ENCODE assay signal across 14 mouse cellular contexts in the genomic region with DNA sequence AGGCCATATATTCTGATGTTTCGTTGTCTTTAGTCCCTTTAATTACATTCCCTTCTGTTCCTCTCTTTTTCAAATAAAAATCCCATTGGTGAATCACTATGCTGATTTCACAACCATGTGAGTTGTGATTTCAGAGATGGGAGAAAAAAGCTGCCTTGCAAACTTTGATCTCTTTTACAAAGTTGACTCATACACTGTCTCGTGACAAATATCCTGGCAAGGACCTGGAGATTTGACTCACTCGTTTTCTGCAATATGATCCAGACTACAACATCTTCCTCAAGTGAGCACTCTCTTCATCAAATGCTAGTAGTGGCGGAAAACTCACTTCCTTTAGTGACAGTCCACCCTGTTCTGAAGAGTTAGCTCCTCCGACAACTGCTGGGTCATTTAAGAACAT. TPM values are rescaled to one million over a fixed set of nuclear protein-coding genes. Genes with fewer than 3 reads are reported as not detected.
A peak's percentile ranks its signal among the peaks of the same experiment; 100 is the strongest.
DNase-seq lines count a peak whose midpoint lies in the region; ATAC-seq and TF ChIP-seq lines count a peak whose summit lies in the region.
"Had no signal": no experiment of that assay in that cellular context is flagged by ENCODE, and none has a peak within 500 bp of the region (broad histone marks: within the 10 kb centered on the region; RNA-seq: fewer than 3 reads in every experiment).

No protein-coding gene starts in this region.

- no peak overlapping the region for H3K27ac ChIP-seq in intestine, embryonic 15.5 days
- no peak overlapping the region for H3K27ac ChIP-seq in layer of hippocampus, adult 2 months
- H3K27ac ChIP-seq in hindbrain, postnatal 0 days: no peak overlapping the region
- H3K27ac ChIP-seq: hindbrain, embryonic 15.5 days; limb, embryonic 15.5 days had no signal

- no peaks in the 10 kb centered on the region for H3K36me3 ChIP-seq in intestine, embryonic 15.5 days
- no peaks in the 10 kb centered on the region for H3K36me3 ChIP-seq in hindbrain, postnatal 0 days (ENCODE audit: insufficient read depth, low read length)
- H3K36me3 ChIP-seq: hindbrain, embryonic 15.5 days; limb, embryonic 15.5 days had no signal

- no peak for TF ChIP-seq CTCF in layer of hippocampus, adult 2 months (conservative IDR thresholded peaks at IDR 0.05)
- no peak for TF ChIP-seq CTCF in hindbrain, postnatal 0 days (IDR thresholded peaks at IDR 0.05; ENCODE audit: low read depth)

- no peak overlapping the region for H3K9ac ChIP-seq in intestine, embryonic 15.5 days
- no peak overlapping the region for H3K9ac ChIP-seq in hindbrain, postnatal 0 days (replicated peaks; ENCODE audit: low read length)
- H3K9ac ChIP-seq: hindbrain, embryonic 15.5 days; limb, embryonic 15.5 days had no signal

- no peak overlapping the region for H3K4me3 ChIP-seq in intestine, embryonic 15.5 days (replicated peaks)
- no peak overlapping the region for H3K4me3 ChIP-seq in layer of hippocampus, adult 2 months
- H3K4me3 ChIP-seq in hindbrain, postnatal 0 days (ENCODE audit: low read length): no peak overlapping the region
- H3K4me3 ChIP-seq: erythroblast, embryonic 14.5 days; hindbrain, embryonic 15.5 days; limb, embryonic 15.5 days had no signal

- WGBS in intestine, embryonic 15.5 days: 62% methylated on average over 5 of the region's 5 CpGs
- WGBS in hindbrain, postnatal 0 days: 74% methylated on average over 5 of the region's 5 CpGs

- 0 out of 2 replicates have a peak, but pooled peaks cover 4% of the 10 kb centered on the region for H3K4me1 ChIP-seq in intestine, embryonic 15.5 days (replicated peaks)
- no peaks in the 10 kb centered on the region for H3K4me1 ChIP-seq in hindbrain, postnatal 0 days (ENCODE audit: insufficient read depth, low read length)
- H3K4me1 ChIP-seq: hindbrain, embryonic 15.5 days; limb, embryonic 15.5 days had no signal

- H3K9me3 ChIP-seq in intestine, embryonic 15.5 days: no peaks in the 10 kb centered on the region
- no peaks in the 10 kb centered on the region for H3K9me3 ChIP-seq in hindbrain, postnatal 0 days (ENCODE audit: low read length)
- H3K9me3 ChIP-seq: hindbrain, embryonic 15.5 days; limb, embryonic 15.5 days had no signal

- peak; percentile 37; the same call in 1 of the 2 replicates for ATAC-seq in intestine, embryonic 15.5 days
- no peak for ATAC-seq in hindbrain, postnatal 0 days

- H3K4me2 ChIP-seq in intestine, embryonic 15.5 days (replicated peaks): no peak overlapping the region
- no peak overlapping the region for H3K4me2 ChIP-seq in hindbrain, postnatal 0 days (ENCODE audit: low read depth, low read length)
- H3K4me2 ChIP-seq: hindbrain, embryonic 15.5 days; limb, embryonic 15.5 days had no signal

- DNase-seq in gastrocnemius, adult 18-20 months (ENCODE audit: low spot score): peak; percentile 36
- DNase-seq in gastrocnemius, postnatal 4 days (ENCODE audit: low spot score in 2 of 2): no peak
- peak; percentile 95 for DNase-seq in 3T3-L1 (ENCODE audit: low read depth, low spot score)
- DNase-seq in adrenal gland, adult 8-10 months: peak; percentile 32
- no peak for DNase-seq in layer of hippocampus, adult 2 months (ENCODE audit: low spot score in 2 of 2)
- DNase-seq in hindbrain, postnatal 0 days (ENCODE audit: low spot score): no peak
- DNase-seq in ovary, adult 18-20 months (ENCODE audit: low spot score): no peak
- DNase-seq: cerebellum, adult 2 months; right cerebral cortex, adult 18-20 months had no signal

- H3K27me3 ChIP-seq in intestine, embryonic 15.5 days (replicated peaks): no peaks in the 10 kb centered on the region
- H3K27me3 ChIP-seq in hindbrain, postnatal 0 days (ENCODE audit: insufficient read depth, low read length): no peaks in the 10 kb centered on the region
- H3K27me3 ChIP-seq: hindbrain, embryonic 15.5 days; limb, embryonic 15.5 days had no signal

RNA-seq across cellular contexts. Expression of gene Slc17a8, which starts 21.7 kb away (rescaled TPM):
- under 1 TPM in 1 of 2 experiments, not detected in 1; 0.07 TPM for total RNA-seq in gastrocnemius, adult 18-20 months (2021)
- under 1 TPM in 1 of 2 experiments, not detected in 1; 0.05 TPM for total RNA-seq in gastrocnemius, postnatal 4 days (2021)
- under 1 TPM in 3 of 4 experiments, not detected in 1; 0.06 to 0.19 (median 0.10) TPM for total RNA-seq in adrenal gland, adult 8-10 months (2022)
- 0.08 and 0.09 TPM in 2 replicates for polyA plus RNA-seq in intestine, embryonic 15.5 days (2015; fragmentation: Nextera tagmentation; extraction: Ambion mirVana)
- total RNA-seq in layer of hippocampus, adult 2 months (2021): 1 to 10 TPM; 3.1 to 3.5 TPM
- 4.2 and 7.0 TPM in 2 replicates for total RNA-seq in hindbrain, postnatal 0 days (2014; rRNA removed)
- 3.3 and 3.9 TPM in 2 replicates for polyA plus RNA-seq in hindbrain, postnatal 0 days (2015; fragmentation: Nextera tagmentation; extraction: Ambion mirVana)
- total RNA-seq: adrenal gland, adult 18-20 months had no signal
- polyA plus RNA-seq: erythroblast, embryonic 14.5 days had no signal

Comparison
In these comparisons a context has a peak if more than half of its experiments do, and no peak if none do; other contexts are left out.
1. DNase-seq: peak in gastrocnemius, adult 18-20 months (single experiment), 3T3-L1 (single experiment) and adrenal gland, adult 8-10 months (single experiment); none in gastrocnemius, postnatal 4 days (0 of 2), layer of hippocampus, adult 2 months (0 of 2), hindbrain, postnatal 0 days (single experiment) and ovary, adult 18-20 months (single experiment).